Mouse (Mus musculus) forebrain, postnatal 0 days (tissue): ENCODE data around the gene Gdpgp1. TPM values are rescaled to one million over a fixed set of nuclear protein-coding genes. Genes with fewer than 3 reads are reported as not detected.

Source experiments
- ATAC-seq: fragments of 200-750 bp; cut with Nextera tagmentation; 2 replicates; pipeline ENCODE4 v1.8.0; 2017; ENCODE audit warnings: mild to moderate bottlenecking, moderate library complexity
- DNase-seq: peaks from one replicate; pipeline ENCODE4 v3.0.0-alpha.2; 2015
- H3K27ac ChIP-seq: fragments of 300-500 bp; sonication (generic); 2 replicates; pipeline ENCODE4 v1.5.1; 2014; ENCODE audit warnings: low read depth, mild to moderate bottlenecking, antibody characterized with exemption, low read length, moderate library complexity, mixed read lengths
- H3K27me3 ChIP-seq: fragments of 300-500 bp; sonication (generic); 2 replicates; pipeline ENCODE4 v1.6.1; 2014; ENCODE audit warnings: mild to moderate bottlenecking, low read length, mixed read lengths; ENCODE audit not compliant: insufficient read depth
- H3K36me3 ChIP-seq: fragments of 300-500 bp; sonication (generic); 2 replicates; pipeline ENCODE4 v1.6.1; 2014; ENCODE audit warnings: mild to moderate bottlenecking, moderate library complexity; ENCODE audit not compliant: insufficient read depth
- H3K4me1 ChIP-seq: fragments of 300-500 bp; sonication (generic); 2 replicates; pipeline ENCODE4 v1.6.1; 2014; ENCODE audit warnings: antibody characterized with exemption; ENCODE audit not compliant: insufficient read depth
- H3K4me2 ChIP-seq: fragments of 300-500 bp; sonication (generic); 2 replicates; pipeline ENCODE4 v1.6.1; 2014; ENCODE audit warnings: low read depth, mild to moderate bottlenecking, moderate library complexity
- H3K4me3 ChIP-seq: fragments of 300-500 bp; sonication (generic); 2 replicates; pipeline ENCODE4 v1.5.1; 2014; ENCODE audit warnings: low read depth, low read length, mixed read lengths
- H3K9ac ChIP-seq: fragments of 300-500 bp; sonication (generic); 2 replicates; pipeline ENCODE4 v1.6.1; 2014; ENCODE audit warnings: mild to moderate bottlenecking
- H3K9me3 ChIP-seq: fragments of 300-500 bp; sonication (generic); 2 replicates; pipeline ENCODE4 v1.6.1; 2016; ENCODE audit warnings: low read length
- CTCF ChIP-seq: sonication (generic); IDR thresholded peaks from 2 replicates; pipeline ENCODE4 v1.5.1; 2016; ENCODE audit warnings: antibody characterized with exemption, control low read depth, low read depth
- WGBS: fragments of 180-500 bp; shearing (Covaris S2); extraction: QIAGEN DNeasy Blood & Tissue Kit; methylation state at CpG from one replicate; pipeline ENCODE4 v1.1.7; 2014; 5-methylcytosine and 5-hydroxymethylcytosine counted together
- polyA plus RNA-seq: library from polyadenylated mRNA; unstranded; fragments of >200 nt; fragmentation: Nextera tagmentation; extraction: Ambion mirVana; gene quantifications from 2 replicates; pipeline ENCODE4 v1.2.1, GENCODE M21; 2015
- total RNA-seq: library from RNA; depleted of rRNA; stranded (reverse); fragments of >200 nt; gene quantifications from 2 replicates; pipeline ENCODE4 v1.2.3, GENCODE M21; 2014

Gene Gdpgp1
- total and polyA plus RNA-seq, 2 experiments from 2014 or later: 2.6 to 5.8 TPM

DNA sequence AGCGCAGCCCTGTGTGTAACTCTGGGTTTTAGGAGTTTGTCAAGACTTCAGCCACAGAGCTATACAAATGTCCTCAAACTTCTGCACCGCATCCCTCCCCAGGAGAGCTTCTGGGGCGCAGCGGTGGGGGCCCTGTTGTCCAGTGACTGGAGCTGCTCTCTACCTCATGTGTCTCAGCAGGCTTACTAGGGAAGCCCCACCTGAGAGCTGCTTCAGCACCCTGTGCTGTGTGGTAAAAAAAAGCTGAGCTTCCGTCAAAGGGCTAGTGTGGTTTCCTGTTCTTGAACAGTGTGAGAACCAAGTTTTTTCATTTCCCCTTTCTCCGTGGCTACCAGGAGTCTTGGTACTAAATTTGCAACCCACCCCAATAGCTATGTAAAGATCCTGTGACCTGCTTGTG is 23.0 kb upstream of the Gdpgp1 start:
- Histone ChIP-seq H3K4me1 (no peaks in the 10 kb centered on the region), H3K4me3 (no peak overlapping the region), H3K27ac (no peak overlapping the region), H3K9ac (no peak overlapping the region), H3K27me3 (no peaks in the 10 kb centered on the region), H3K9me3 (no peaks in the 10 kb centered on the region), H3K4me2 (no peak overlapping the region), H3K36me3 (peaks cover 10% of the 10 kb centered on the region)
- no peak for DNase-seq
- WGBS: 81% methylated on average over 6 of the region's 6 CpGs
- ATAC-seq: no peak
- TF ChIP-seq CTCF: no peak

DNA sequence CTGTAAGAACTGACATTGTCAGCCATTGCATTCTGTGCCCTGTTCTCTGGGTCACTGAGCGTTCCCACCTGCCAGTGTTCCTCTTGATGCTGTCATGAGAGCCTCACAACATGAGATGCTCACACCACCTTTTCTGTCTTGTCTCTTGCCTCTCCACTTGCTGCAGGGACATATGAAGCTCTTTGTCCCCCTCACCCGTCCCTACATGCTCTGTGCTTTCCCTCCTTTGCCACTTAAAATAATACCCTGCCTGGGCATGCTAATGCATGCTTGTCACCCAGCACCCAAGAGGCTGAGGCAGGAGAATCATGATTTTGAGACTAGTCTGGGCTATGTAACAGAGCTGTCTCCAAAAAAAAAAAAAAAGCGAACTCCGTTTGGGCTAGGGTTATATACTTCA is 21.7 kb upstream of the Gdpgp1 start:
- peaks cover 15% of the 10 kb centered on the region for H3K36me3 ChIP-seq
- H3K9ac ChIP-seq: no peak overlapping the region
- no peak overlapping the region for H3K27ac ChIP-seq
- 79% methylated on average over 4 of the region's 4 CpGs for WGBS
- TF ChIP-seq CTCF: no peak
- H3K4me1 ChIP-seq: no peaks in the 10 kb centered on the region
- no peak overlapping the region for H3K4me3 ChIP-seq
- H3K4me2 ChIP-seq: no peak overlapping the region
- no peaks in the 10 kb centered on the region for H3K9me3 ChIP-seq
- ATAC-seq: no peak
- no peaks in the 10 kb centered on the region for H3K27me3 ChIP-seq
- DNase-seq: no peak

DNA sequence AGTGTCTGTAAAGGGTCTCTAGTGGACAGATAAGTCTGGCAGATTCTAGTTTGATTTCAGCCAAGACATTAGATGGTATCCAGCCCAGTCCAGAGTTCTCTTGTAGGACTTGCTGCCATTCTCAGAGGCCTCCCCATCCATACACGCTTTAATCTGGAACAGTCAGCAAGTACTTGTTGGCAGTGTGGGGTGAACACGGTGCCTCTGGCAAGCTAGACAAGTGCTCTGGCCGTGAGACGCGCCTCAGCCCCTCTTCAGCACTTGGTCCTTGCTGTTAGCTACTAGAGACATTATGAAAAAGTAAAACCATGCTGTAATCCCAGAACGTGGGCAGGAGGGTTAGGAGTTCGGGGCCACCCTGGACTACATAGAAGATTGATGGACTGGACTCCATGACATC is 19.1 kb upstream of the Gdpgp1 start:
- no peaks in the 10 kb centered on the region for H3K9me3 ChIP-seq
- no peak for TF ChIP-seq CTCF
- 90% methylated on average over 7 of the region's 7 CpGs for WGBS

DNA sequence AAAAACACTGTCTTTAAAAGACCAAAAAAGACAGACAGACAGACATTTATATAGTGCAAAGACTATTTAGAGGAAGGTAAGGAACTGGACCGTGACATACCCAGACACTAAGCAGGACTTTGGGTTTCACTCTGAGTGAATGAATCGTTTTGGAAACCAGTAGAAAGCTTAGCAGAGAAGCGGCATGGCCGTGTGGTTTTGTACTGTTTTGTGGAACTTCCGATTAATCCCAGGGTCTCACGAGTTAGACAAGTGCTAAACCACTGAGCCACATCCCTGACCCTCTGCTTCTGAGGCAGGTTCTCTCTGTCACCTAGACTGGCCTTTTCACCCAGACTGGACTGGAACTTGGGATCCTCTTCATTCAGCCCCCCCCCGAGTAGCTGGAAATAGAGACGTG is 18.2 kb upstream of the Gdpgp1 start:
- TF ChIP-seq CTCF: no peak
- no peak overlapping the region for H3K4me3 ChIP-seq
- H3K4me1 ChIP-seq: no peaks in the 10 kb centered on the region
- no peak overlapping the region for H3K9ac ChIP-seq
- H3K4me2 ChIP-seq: no peak overlapping the region
- no peak overlapping the region for H3K27ac ChIP-seq
- 75% methylated on average over 8 of the region's 8 CpGs for WGBS
- no peak for DNase-seq
- H3K9me3 ChIP-seq: no peaks in the 10 kb centered on the region
- H3K27me3 ChIP-seq: no peaks in the 10 kb centered on the region
- peaks cover 48% of the 10 kb centered on the region for H3K36me3 ChIP-seq
- no peak for ATAC-seq

More for the DNA sequence above, 19.1 kb upstream of the Gdpgp1 start:
- Histone ChIP-seq H3K36me3 (peaks cover 39% of the 10 kb centered on the region), H3K27ac (no peak overlapping the region), H3K4me3 (no peak overlapping the region), H3K4me2 (no peak overlapping the region), H3K9ac (no peak overlapping the region), H3K4me1 (no peaks in the 10 kb centered on the region), H3K27me3 (no peaks in the 10 kb centered on the region)
- no peak for DNase-seq
- ATAC-seq: no peak

DNA sequence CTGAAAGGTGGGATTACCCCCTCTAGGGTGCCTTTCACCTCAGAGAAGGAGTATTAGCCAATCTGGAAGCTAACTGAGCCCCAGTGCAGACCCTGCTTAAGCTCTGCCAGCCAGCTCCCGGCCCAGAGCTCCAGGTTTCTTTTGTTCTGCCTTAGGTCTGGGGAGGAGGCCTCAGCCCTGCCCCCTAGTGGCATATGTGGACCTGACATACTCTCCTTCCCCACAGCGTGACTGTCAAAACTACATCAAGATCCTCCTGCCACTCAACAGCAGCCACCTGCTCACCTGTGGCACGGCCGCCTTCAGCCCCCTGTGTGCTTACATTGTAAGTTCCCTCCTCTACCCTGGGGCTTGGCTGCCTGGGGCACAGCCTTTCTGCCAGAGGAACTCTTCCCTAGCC is 17.3 kb upstream of the Gdpgp1 start:
- peak; percentile 89 for TF ChIP-seq CTCF
- 14% methylated on average over 4 of the region's 4 CpGs for WGBS
- Histone ChIP-seq H3K27me3 (no peaks in the 10 kb centered on the region), H3K4me3 (no peak overlapping the region), H3K36me3 (peaks cover 57% of the 10 kb centered on the region), H3K27ac (peak overlapping the region; percentile 59), H3K9me3 (no peaks in the 10 kb centered on the region), H3K4me2 (no peak overlapping the region), H3K9ac (peak overlapping the region; percentile 35), H3K4me1 (no peaks in the 10 kb centered on the region)
- peak; percentile 86 for DNase-seq
- ATAC-seq: peak; percentile 93

DNA sequence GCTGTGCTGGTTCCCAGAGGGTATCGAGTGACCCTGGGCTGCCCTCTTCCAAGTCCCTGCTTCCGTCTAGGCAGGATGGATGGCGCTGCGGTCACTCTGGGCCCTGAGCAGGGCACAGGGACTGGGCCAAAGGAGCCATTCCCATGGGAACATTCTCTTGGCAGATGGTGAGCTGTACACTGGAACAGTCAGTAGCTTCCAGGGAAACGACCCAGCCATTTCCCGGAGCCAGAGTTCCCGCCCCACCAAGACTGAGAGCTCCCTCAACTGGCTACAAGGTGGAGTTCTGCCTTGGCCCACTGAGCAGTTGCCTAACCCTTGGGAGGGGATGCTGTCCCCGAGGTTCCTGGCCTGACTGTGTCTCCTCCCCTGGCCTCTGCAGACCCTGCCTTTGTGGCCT is 16.1 kb upstream of the Gdpgp1 start:
- Histone ChIP-seq H3K4me1 (no peaks in the 10 kb centered on the region), H3K9me3 (no peaks in the 10 kb centered on the region), H3K27me3 (no peaks in the 10 kb centered on the region), H3K4me3 (no peak overlapping the region), H3K27ac (no peak overlapping the region), H3K9ac (no peak overlapping the region), H3K36me3 (peaks cover 68% of the 10 kb centered on the region), H3K4me2 (no peak overlapping the region)
- TF ChIP-seq CTCF: peak; percentile 21; the same call in 1 of the 2 replicates
- DNase-seq: peak; percentile 57
- peak; percentile 61 for ATAC-seq
- 69% methylated on average over 8 of the region's 8 CpGs for WGBS

DNA sequence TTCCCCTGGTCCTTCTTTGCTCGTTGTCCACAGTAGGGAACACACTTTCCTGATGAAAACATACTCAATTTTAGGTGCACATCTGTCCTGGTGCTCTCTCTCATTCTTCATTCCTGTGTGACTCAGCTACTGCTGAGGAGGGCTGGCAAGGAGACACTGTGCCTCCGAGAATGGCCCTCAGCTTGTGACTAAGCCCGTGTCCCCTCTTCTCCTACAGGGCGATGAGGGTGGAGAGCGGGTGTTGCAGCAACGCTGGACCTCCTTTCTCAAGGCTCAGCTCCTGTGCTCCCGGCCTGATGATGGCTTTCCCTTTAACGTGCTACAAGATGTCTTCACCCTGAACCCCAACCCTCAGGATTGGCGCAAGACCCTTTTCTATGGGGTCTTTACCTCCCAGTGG is 14.0 kb upstream of the Gdpgp1 start:
- H3K27me3 ChIP-seq: no peaks in the 10 kb centered on the region
- peaks cover 67% of the 10 kb centered on the region for H3K36me3 ChIP-seq
- whole genome bisulfite sequencing: 93% methylated on average over 9 of the region's 9 CpGs
- H3K4me1 ChIP-seq: no peaks in the 10 kb centered on the region
- H3K4me3 ChIP-seq: no peak overlapping the region
- no peak overlapping the region for H3K9ac ChIP-seq
- H3K27ac ChIP-seq: no peak overlapping the region
- no peak overlapping the region for H3K4me2 ChIP-seq
- no peaks in the 10 kb centered on the region for H3K9me3 ChIP-seq
- TF ChIP-seq CTCF: no peak
- ATAC-seq (no peak), DNase-seq (no peak)

DNA sequence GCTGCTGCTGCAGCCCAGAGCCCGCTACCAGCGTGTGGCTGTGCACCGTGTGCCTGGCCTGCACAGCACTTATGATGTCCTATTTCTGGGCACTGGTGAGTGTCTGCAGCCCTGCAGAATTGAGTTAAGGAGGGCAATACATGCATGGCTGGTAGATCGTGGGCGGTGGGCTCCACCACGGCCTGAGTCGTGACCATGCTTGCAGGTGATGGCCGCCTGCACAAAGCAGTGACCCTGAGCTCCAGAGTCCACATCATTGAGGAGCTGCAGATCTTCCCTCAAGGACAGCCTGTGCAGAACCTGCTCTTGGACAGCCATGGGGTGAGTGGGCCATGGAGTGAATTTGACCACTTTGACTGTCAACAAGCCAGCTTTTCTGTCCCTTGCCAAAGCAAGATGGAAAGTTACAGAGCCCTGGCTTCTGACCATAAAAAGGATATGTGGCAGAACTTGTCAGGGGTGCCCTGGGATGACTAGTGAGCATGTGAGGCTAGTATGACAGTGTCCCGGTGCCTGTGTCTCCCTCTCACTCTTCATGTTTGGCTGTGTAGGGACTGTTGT is 12.3 kb upstream of the Gdpgp1 start:
- no peak overlapping the region for H3K27ac ChIP-seq
- no peak overlapping the region for H3K9ac ChIP-seq
- no peaks in the 10 kb centered on the region for H3K4me1 ChIP-seq
- ATAC-seq: no peak
- H3K36me3 ChIP-seq: peaks cover 83% of the 10 kb centered on the region
- no peak for DNase-seq
- no peak overlapping the region for H3K4me3 ChIP-seq
- H3K27me3 ChIP-seq: no peaks in the 10 kb centered on the region
- no peak overlapping the region for H3K4me2 ChIP-seq
- 96% methylated on average over 9 of the region's 9 CpGs for WGBS
- TF ChIP-seq CTCF: no peak
- no peaks in the 10 kb centered on the region for H3K9me3 ChIP-seq
